Mouse (Mus musculus) ES-Bruce4 (cell line): ENCODE measurements around the gene Pdcd2l. TPM values are rescaled to one million over a fixed set of nuclear protein-coding genes. Genes with fewer than 3 reads are reported as not detected.

ENCODE experiments used
- H3K27ac ChIP-seq: 2 replicates; pipeline ENCODE4 v1.5.1; 2012; ENCODE audit warnings: low read length, inconsistent platforms; ENCODE audit not compliant: insufficient read depth
- H3K27me3 ChIP-seq: 2 replicates; pipeline ENCODE4 v1.6.1; 2012; ENCODE audit warnings: mild to moderate bottlenecking, low read length, inconsistent platforms; ENCODE audit not compliant: control insufficient read depth, poor library complexity, insufficient read depth, severe bottlenecking
- H3K36me3 ChIP-seq: 2 replicates; pipeline ENCODE4 v1.6.1; 2012; ENCODE audit warnings: inconsistent platforms, mild to moderate bottlenecking, low read length, moderate library complexity; ENCODE audit not compliant: control insufficient read depth, poor library complexity, insufficient read depth, severe bottlenecking
- H3K4me1 ChIP-seq: one replicate; pipeline ENCODE4 v1.8.1; 2011; ENCODE audit warnings: low read length; ENCODE audit not compliant: control insufficient read depth, insufficient read depth
- H3K4me3 ChIP-seq: 2 replicates; pipeline ENCODE4 v1.5.1; 2011; ENCODE audit warnings: low read depth, mild to moderate bottlenecking, low read length
- H3K9ac ChIP-seq: 2 replicates; pipeline ENCODE4 v1.6.1; 2012; ENCODE audit warnings: low read depth, mild to moderate bottlenecking, inconsistent platforms; ENCODE audit not compliant: poor library complexity, severe bottlenecking
- H3K9me3 ChIP-seq: replicated peaks from 2 replicates; pipeline ENCODE4 v1.6.1; 2012; ENCODE audit warnings: mild to moderate bottlenecking, low read length, inconsistent platforms; ENCODE audit not compliant: control insufficient read depth, poor library complexity, insufficient read depth, severe bottlenecking
- CTCF ChIP-seq: IDR thresholded peaks from one replicate; pipeline ENCODE4 v1.8.1; 2011; ENCODE audit warnings: low read depth, low read length
- EP300 ChIP-seq: IDR thresholded peaks from 2 replicates; pipeline ENCODE4 v1.6.1; 2011; ENCODE audit warnings: low read depth, low read length; ENCODE audit not compliant: insufficient read depth
- POLR2A ChIP-seq: IDR thresholded peaks from one replicate; pipeline ENCODE4 v1.8.1; 2011; ENCODE audit warnings: low read length; ENCODE audit not compliant: insufficient read depth
- polyA plus RNA-seq: library from polyadenylated mRNA; stranded (reverse); fragments of >200 nt; gene quantifications from 2 replicates; pipeline ENCODE4 v1.2.4, GENCODE M21; 2011; ENCODE audit warnings: low read depth; ENCODE audit not compliant: missing spikeins, insufficient read depth, insufficient read length

Gene Pdcd2l
- polyA plus RNA-seq, 1 experiment: 37.5 TPM

- H3K27me3 ChIP-seq: no peaks in the 10 kb centered on the region
- TF ChIP-seq POLR2A: peak; percentile 67
- no peak for TF ChIP-seq CTCF
- TF ChIP-seq EP300: peak; percentile 96; the same call in 1 of the 2 replicates
- no peaks in the 10 kb centered on the region for H3K9me3 ChIP-seq
- peak overlapping the region; percentile 57 for H3K9ac ChIP-seq
- peak overlapping the region; percentile 90 for H3K4me3 ChIP-seq
- H3K27ac ChIP-seq: peak overlapping the region; percentile 88
- H3K4me1 ChIP-seq: peaks cover 2% of the 10 kb centered on the region
- no peaks in the 10 kb centered on the region for H3K36me3 ChIP-seq
Observed at GRCm38 (mm10) chr7:34233909-34234609, 37.6 kb upstream of the Pdcd2l start.

GRCm38 (mm10) chr7:34232785-34233725, 36.6 kb upstream of the Pdcd2l start:
- Histone ChIP-seq H3K9me3 (no peaks in the 10 kb centered on the region), H3K36me3 (peaks cover 7% of the 10 kb centered on the region), H3K4me3 (peak overlapping the region; percentile 77), H3K4me1 (peaks cover 2% of the 10 kb centered on the region), H3K9ac (peak overlapping the region; percentile 54), H3K27me3 (no peaks in the 10 kb centered on the region), H3K27ac (peak overlapping the region; percentile 83)
- TF ChIP-seq CTCF (no peak), EP300 (no peak), POLR2A (no peak)

- TF ChIP-seq POLR2A: peak; percentile 98
- TF ChIP-seq CTCF: peak; percentile 15
- TF ChIP-seq EP300: peak; percentile 71; the same call in 1 of the 2 replicates
- Histone ChIP-seq H3K36me3 (peaks cover 28% of the 10 kb centered on the region), H3K27me3 (no peaks in the 10 kb centered on the region), H3K27ac (no peak within 1 kb of the TSS), H3K9ac (peak within 1 kb of the TSS; percentile 92), H3K4me3 (peak within 1 kb of the TSS; percentile 86), H3K4me1 (peaks cover 2% of the 10 kb centered on the region), H3K9me3 (no peaks in the 10 kb centered on the region)
Observed at GRCm38 (mm10) chr7:34230116-34230515, 33.7 kb upstream of the Pdcd2l start, which contains the start of gene Gpi1. TSS of gene Gpi1 (minus strand) at chr7:34230336.

- Histone ChIP-seq H3K27me3 (no peaks in the 10 kb centered on the region), H3K27ac (no peak overlapping the region), H3K4me3 (peak overlapping the region; percentile 86), H3K4me1 (peaks cover 2% of the 10 kb centered on the region), H3K9ac (peak overlapping the region; percentile 92), H3K9me3 (no peaks in the 10 kb centered on the region), H3K36me3 (peaks cover 31% of the 10 kb centered on the region)
- TF ChIP-seq POLR2A (no peak), CTCF (no peak)
Observed at GRCm38 (mm10) chr7:34229691-34230111, 33.2 kb upstream of the Pdcd2l start.

- Histone ChIP-seq H3K4me1 (peaks cover 2% of the 10 kb centered on the region), H3K9me3 (no peaks in the 10 kb centered on the region), H3K27ac (no peak overlapping the region), H3K36me3 (peaks cover 31% of the 10 kb centered on the region), H3K9ac (peak overlapping the region; percentile 92), H3K4me3 (peak overlapping the region; percentile 86), H3K27me3 (no peaks in the 10 kb centered on the region)
- TF ChIP-seq CTCF (no peak), POLR2A (no peak), EP300 (no peak)
Observed at GRCm38 (mm10) chr7:34229153-34229552, 32.7 kb upstream of the Pdcd2l start.

- H3K9me3 ChIP-seq: no peaks in the 10 kb centered on the region
- H3K4me3 ChIP-seq: peak overlapping the region; percentile 86
- peaks cover 2% of the 10 kb centered on the region for H3K4me1 ChIP-seq
- H3K27ac ChIP-seq: no peak overlapping the region
- no peak overlapping the region for H3K9ac ChIP-seq
- no peaks in the 10 kb centered on the region for H3K27me3 ChIP-seq
- TF ChIP-seq CTCF (no peak), POLR2A (no peak), EP300 (no peak)
- H3K36me3 ChIP-seq: peaks cover 34% of the 10 kb centered on the region
Observed at GRCm38 (mm10) chr7:34228641-34229040, 32.2 kb upstream of the Pdcd2l start.
